Mouse (Mus musculus): ENCODE results near the gene Aig1. TPM values are rescaled to one million over a fixed set of nuclear protein-coding genes. Genes with fewer than 3 reads are reported as not detected.

Gene Aig1
- total RNA-seq, 2 experiments from 2014 or later: 62.4 to 64.4 TPM

GRCm38 (mm10) chr10:13713116-13713515 is 155.7 kb downstream of the Aig1 start:
- DNase-seq (ENCODE audit: low spot score in 2 of 2): no peak

- no peak for DNase-seq (ENCODE audit: low spot score in 2 of 2)
Measured at GRCm38 (mm10) chr10:13711281-13711829, 157.4 kb downstream of the Aig1 start.

GRCm38 (mm10) chr10:13705771-13706170 is 163.0 kb downstream of the Aig1 start:
- no peak for DNase-seq (ENCODE audit: low spot score in 2 of 2)

GRCm38 (mm10) chr10:13702688-13703087 is 166.1 kb downstream of the Aig1 start:
- DNase-seq (ENCODE audit: low spot score in 2 of 2): no peak

- DNase-seq (ENCODE audit: low spot score in 2 of 2): no peak
Measured at GRCm38 (mm10) chr10:13702043-13702442, 166.7 kb downstream of the Aig1 start.

GRCm38 (mm10) chr10:13696326-13696725 is 172.5 kb downstream of the Aig1 start:
- no peak for DNase-seq (ENCODE audit: low spot score in 2 of 2)

GRCm38 (mm10) chr10:13693276-13693675 is 175.5 kb downstream of the Aig1 start:
- no peak for DNase-seq (ENCODE audit: low spot score in 2 of 2)

- no peak for DNase-seq (ENCODE audit: low spot score in 2 of 2)
Measured at GRCm38 (mm10) chr10:13690773-13691172, 178.0 kb downstream of the Aig1 start.

GRCm38 (mm10) chr10:13689841-13690590 is 178.8 kb downstream of the Aig1 start:
- DNase-seq (ENCODE audit: low spot score in 2 of 2): no peak

GRCm38 (mm10) chr10:13688386-13689120 is 180.2 kb downstream of the Aig1 start:
- no peak for DNase-seq (ENCODE audit: low spot score in 2 of 2)

GRCm38 (mm10) chr10:13687182-13687810 is 181.5 kb downstream of the Aig1 start:
- no peak for DNase-seq (ENCODE audit: low spot score in 2 of 2)

GRCm38 (mm10) chr10:13686127-13686526 is 182.7 kb downstream of the Aig1 start:
- DNase-seq (ENCODE audit: low spot score in 2 of 2): no peak

- DNase-seq (ENCODE audit: low spot score in 2 of 2): no peak
Measured at GRCm38 (mm10) chr10:13685366-13685765, 183.4 kb downstream of the Aig1 start.

- no peak for DNase-seq (ENCODE audit: low spot score in 2 of 2)
Measured at GRCm38 (mm10) chr10:13684452-13684851, 184.3 kb downstream of the Aig1 start.

- no peak for DNase-seq (ENCODE audit: low spot score in 2 of 2)
Measured at GRCm38 (mm10) chr10:13682565-13682964, 186.2 kb downstream of the Aig1 start.

- DNase-seq (ENCODE audit: low spot score in 2 of 2): no peak
Measured at GRCm38 (mm10) chr10:13677440-13677839, 191.3 kb downstream of the Aig1 start.

GRCm38 (mm10) chr10:13675033-13675379 is 193.8 kb downstream of the Aig1 start:
- no peak for DNase-seq (ENCODE audit: low spot score in 2 of 2)

- DNase-seq (ENCODE audit: low spot score in 2 of 2): no peak
Measured at GRCm38 (mm10) chr10:13674304-13675032, 194.3 kb downstream of the Aig1 start.

GRCm38 (mm10) chr10:13667166-13667696 is 201.5 kb downstream of the Aig1 start:
- DNase-seq (ENCODE audit: low spot score in 2 of 2): no peak

GRCm38 (mm10) chr10:13663476-13663875 is 205.3 kb downstream of the Aig1 start:
- DNase-seq (ENCODE audit: low spot score in 2 of 2): no peak

GRCm38 (mm10) chr10:13659778-13660177 is 209.0 kb downstream of the Aig1 start:
- DNase-seq (ENCODE audit: low spot score in 2 of 2): no peak

All from layer of hippocampus, postnatal 14 days (tissue).